Mouse (Mus musculus): ENCODE measurements around the gene Il6ra. TPM values are rescaled to one million over a fixed set of nuclear protein-coding genes. Genes with fewer than 3 reads are reported as not detected.

Il6ra gene
- total RNA-seq (2021) = 1 to 10 TPM; 3.7 to 4.8 TPM

- peak; percentile 77 to 79 for DNase-seq (ENCODE audit: low spot score in 2 of 2)
- intact Hi-C loops (cut with DNase I) = loop anchor here (5.0 kb wide), 1 partner anchor 50 kb away; no protein-coding TSS in a partner anchor
Observed at GRCm38 (mm10) chr3:89912543-89913391, at the start of gene Il6ra. Il6ra (minus strand) TSS chr3:89913196.

GRCm38 (mm10) chr3:89962059-89962750, 49.2 kb upstream of the Il6ra start:
- intact Hi-C loops (cut with DNase I) = loop anchor here (5.0 kb wide), 3 partner anchors 35 to 115 kb away; partner anchors contain the start of genes 4933434E20Rik, Hax1 and Ubap2l
- no peak for DNase-seq (ENCODE audit: low spot score in 2 of 2)

GRCm38 (mm10) chr3:89961436-89961835, 48.4 kb upstream of the Il6ra start:
- no peak for DNase-seq (ENCODE audit: low spot score in 2 of 2)
- intact Hi-C loops (cut with DNase I) = loop anchor here (5.0 kb wide), 3 partner anchors 36 to 116 kb away; partner anchors contain the start of genes 4933434E20Rik, Hax1 and Ubap2l

GRCm38 (mm10) chr3:89960469-89960868, 47.5 kb upstream of the Il6ra start:
- DNase-seq (ENCODE audit: low spot score in 2 of 2) = peak; percentile 94 to 97
- intact Hi-C loops (cut with DNase I) = loop anchor here (5.0 kb wide), 3 partner anchors 37 to 117 kb away; partner anchors contain the start of genes 4933434E20Rik, Hax1 and Ubap2l

- intact Hi-C loops (cut with DNase I) = no loop called here
- peak; percentile 59 to 62 for DNase-seq (ENCODE audit: low spot score in 2 of 2)
Observed at GRCm38 (mm10) chr3:89959435-89959834, 46.4 kb upstream of the Il6ra start.

- DNase-seq (ENCODE audit: low spot score in 2 of 2) = no peak
- intact Hi-C loops (cut with DNase I) = no loop called here
Observed at GRCm38 (mm10) chr3:89957880-89958279, 44.9 kb upstream of the Il6ra start.

GRCm38 (mm10) chr3:89956177-89956971, 43.4 kb upstream of the Il6ra start:
- intact Hi-C loops (cut with DNase I) = no loop called here
- no peak for DNase-seq (ENCODE audit: low spot score in 2 of 2)

GRCm38 (mm10) chr3:89953420-89953819, 40.4 kb upstream of the Il6ra start:
- intact Hi-C loops (cut with DNase I) = no loop called here
- DNase-seq (ENCODE audit: low spot score in 2 of 2) = peak; percentile 59 to 76

- peak; percentile 75 to 79 for DNase-seq (ENCODE audit: low spot score in 2 of 2)
Observed at GRCm38 (mm10) chr3:89948655-89949054, 35.7 kb upstream of the Il6ra start.

GRCm38 (mm10) chr3:89948021-89948420, 35.0 kb upstream of the Il6ra start:
- DNase-seq (ENCODE audit: low spot score in 2 of 2) = no peak
- intact Hi-C loops (cut with DNase I) = no loop called here

More at GRCm38 (mm10) chr3:89948655-89949054, 35.7 kb upstream of the Il6ra start:
- intact Hi-C loops (cut with DNase I) = no loop called here

GRCm38 (mm10) chr3:89945026-89945425, 32.0 kb upstream of the Il6ra start:
- intact Hi-C loops (cut with DNase I) = no loop called here
- DNase-seq (ENCODE audit: low spot score in 2 of 2) = no peak

GRCm38 (mm10) chr3:89942894-89943293, 29.9 kb upstream of the Il6ra start:
- no peak for DNase-seq (ENCODE audit: low spot score in 2 of 2)
- intact Hi-C loops (cut with DNase I) = no loop called here

GRCm38 (mm10) chr3:89936495-89936894, 23.5 kb upstream of the Il6ra start:
- DNase-seq (ENCODE audit: low spot score in 2 of 2) = no peak
- intact Hi-C loops (cut with DNase I) = no loop called here

- no peak for DNase-seq (ENCODE audit: low spot score in 2 of 2)
- intact Hi-C loops (cut with DNase I) = no loop called here
Observed at GRCm38 (mm10) chr3:89932925-89933324, 19.9 kb upstream of the Il6ra start.

GRCm38 (mm10) chr3:89928956-89929355, 16.0 kb upstream of the Il6ra start:
- intact Hi-C loops (cut with DNase I) = no loop called here
- no peak for DNase-seq (ENCODE audit: low spot score in 2 of 2)

GRCm38 (mm10) chr3:89926440-89926839, 13.4 kb upstream of the Il6ra start:
- DNase-seq (ENCODE audit: low spot score in 2 of 2) = no peak
- intact Hi-C loops (cut with DNase I) = no loop called here

GRCm38 (mm10) chr3:89920711-89921110, 7.7 kb upstream of the Il6ra start:
- DNase-seq (ENCODE audit: low spot score in 2 of 2) = no peak
- intact Hi-C loops (cut with DNase I) = no loop called here

- intact Hi-C loops (cut with DNase I) = no loop called here
- no peak for DNase-seq (ENCODE audit: low spot score in 2 of 2)
Observed at GRCm38 (mm10) chr3:89917408-89917807, 4.4 kb upstream of the Il6ra start.

- no peak for DNase-seq (ENCODE audit: low spot score in 2 of 2)
- intact Hi-C loops (cut with DNase I) = no loop called here
Observed at GRCm38 (mm10) chr3:89916622-89917021, 3.6 kb upstream of the Il6ra start.

GRCm38 (mm10) chr3:89914700-89915099, 1.7 kb upstream of the Il6ra start:
- intact Hi-C loops (cut with DNase I) = loop anchor here (5.0 kb wide), 1 partner anchor 52 kb away; no protein-coding TSS in a partner anchor
- DNase-seq (ENCODE audit: low spot score in 2 of 2) = no peak

Data from left cerebral cortex, postnatal 36 days (tissue).